Mouse (Mus musculus): ENCODE data around the gene Cactin.

DNA sequence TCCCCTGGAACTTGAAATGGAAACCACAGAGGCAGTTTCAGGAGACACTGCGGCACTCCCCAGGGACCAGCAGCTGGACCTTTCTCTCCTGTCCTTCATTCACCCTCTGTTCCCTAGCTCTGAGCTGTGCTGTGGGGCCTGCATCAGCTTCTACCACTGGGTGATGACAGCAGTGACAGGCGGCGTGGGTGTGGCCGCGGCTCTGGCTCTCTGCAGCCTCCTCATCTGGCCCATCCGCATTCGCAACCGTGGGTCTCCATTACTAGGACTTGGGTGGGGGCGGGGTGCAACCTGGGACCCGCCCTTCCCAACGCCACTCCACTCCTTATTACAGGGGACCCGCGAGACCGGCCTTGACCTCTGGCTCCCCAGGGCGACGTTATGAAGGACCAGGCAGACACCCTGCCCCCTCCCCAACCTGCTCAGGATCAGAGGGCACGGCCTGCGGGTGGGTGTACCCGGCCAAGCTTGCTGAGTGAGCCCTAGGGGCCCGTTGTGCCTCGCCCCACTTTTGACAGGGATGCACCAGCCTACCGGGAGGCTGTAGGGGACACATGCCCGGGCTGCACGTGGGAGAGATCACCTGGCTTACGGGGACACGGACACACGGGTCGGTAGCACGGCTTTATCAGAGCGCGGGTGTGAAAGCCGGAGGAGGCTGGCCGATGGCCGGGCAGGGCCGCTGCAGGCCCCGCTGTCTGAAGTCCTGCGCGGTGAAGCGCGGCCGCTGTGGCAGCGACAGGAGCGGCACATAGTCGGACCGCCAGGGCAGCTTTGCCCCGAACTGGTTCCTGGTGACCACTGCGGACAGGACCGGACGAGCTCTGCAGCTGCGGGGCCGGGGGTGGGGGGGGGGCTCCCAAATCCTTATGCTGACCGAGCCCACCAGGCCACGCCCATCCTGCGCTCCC, 42.8 kb downstream of the Cactin start:
- TF ChIP-seq POLR2A (IDR thresholded peaks at IDR 0.05; ENCODE audit: insufficient read depth, low read length) (no peak), EP300 (IDR thresholded peaks at IDR 0.05; ENCODE audit: insufficient read depth, low read depth, low read length) (no peak)

Measured in ES-Bruce4 (cell line).